Mouse (Mus musculus) stomach, embryonic 14.5 days (tissue): Measurements from ENCODE around the gene Pdha2. TPM values are rescaled to one million over a fixed set of nuclear protein-coding genes. Genes with fewer than 3 reads are reported as not detected.

ENCODE experiments used
- ATAC-seq: fragments of 200-750 bp; cut with Nextera tagmentation; 2 replicates; pipeline ENCODE4 v1.8.0; 2017; ENCODE audit warnings: low read depth, moderate TSS enrichment; ENCODE audit not compliant: insufficient number of reproducible peaks, insufficient read depth, low FRiP score
- H3K27ac ChIP-seq: fragments of 300-500 bp; sonication (generic); 2 replicates; pipeline ENCODE4 v1.5.1; 2014; ENCODE audit warnings: mild to moderate bottlenecking, low read length, moderate library complexity, mixed read lengths
- H3K27me3 ChIP-seq: fragments of 300-500 bp; sonication (generic); 2 replicates; pipeline ENCODE4 v1.6.1; 2014; ENCODE audit warnings: low read length, control low read depth, mixed read lengths; ENCODE audit not compliant: control insufficient read depth, insufficient read depth
- H3K36me3 ChIP-seq: fragments of 300-500 bp; sonication (generic); 2 replicates; pipeline ENCODE4 v1.6.1; 2014; ENCODE audit warnings: mild to moderate bottlenecking, control low read depth, low read length, moderate library complexity, mixed read lengths; ENCODE audit not compliant: control insufficient read depth, insufficient read depth
- H3K4me1 ChIP-seq: fragments of 300-500 bp; sonication (generic); 2 replicates; pipeline ENCODE4 v1.6.1; 2014; ENCODE audit warnings: low read length, control low read depth, mixed read lengths; ENCODE audit not compliant: control insufficient read depth, insufficient read depth
- H3K4me2 ChIP-seq: fragments of 300-500 bp; sonication (generic); replicated peaks from 2 replicates; pipeline ENCODE4 v1.6.1; 2014; ENCODE audit warnings: low read depth, low read length, control low read depth
- H3K4me3 ChIP-seq: fragments of 300-500 bp; sonication (generic); 2 replicates; pipeline ENCODE4 v1.5.1; 2014; ENCODE audit warnings: low read depth, low read length, control low read depth
- H3K9ac ChIP-seq: fragments of 300-500 bp; sonication (generic); replicated peaks from 2 replicates; pipeline ENCODE4 v1.6.1; 2014; ENCODE audit warnings: low read depth, mild to moderate bottlenecking, control low read depth, low read length, moderate library complexity, mixed read lengths
- H3K9me3 ChIP-seq: fragments of 300-500 bp; sonication (generic); 2 replicates; pipeline ENCODE4 v1.6.1; 2016; ENCODE audit warnings: low read depth, low read length, control low read depth; ENCODE audit not compliant: control insufficient read depth
- WGBS: fragments of 180-500 bp; shearing (Covaris S2); extraction: QIAGEN DNeasy Blood & Tissue Kit; methylation state at CpG from one replicate; pipeline ENCODE4 v1.1.7; 2014; 5-methylcytosine and 5-hydroxymethylcytosine counted together
- polyA plus RNA-seq: library from polyadenylated mRNA; unstranded; fragments of >200 nt; fragmentation: Nextera tagmentation; extraction: Ambion mirVana; gene quantifications from 2 replicates; pipeline ENCODE4 v1.2.1, GENCODE M21; 2014

Pdha2 gene
- not detected in 2 replicates for polyA plus RNA-seq

DNA sequence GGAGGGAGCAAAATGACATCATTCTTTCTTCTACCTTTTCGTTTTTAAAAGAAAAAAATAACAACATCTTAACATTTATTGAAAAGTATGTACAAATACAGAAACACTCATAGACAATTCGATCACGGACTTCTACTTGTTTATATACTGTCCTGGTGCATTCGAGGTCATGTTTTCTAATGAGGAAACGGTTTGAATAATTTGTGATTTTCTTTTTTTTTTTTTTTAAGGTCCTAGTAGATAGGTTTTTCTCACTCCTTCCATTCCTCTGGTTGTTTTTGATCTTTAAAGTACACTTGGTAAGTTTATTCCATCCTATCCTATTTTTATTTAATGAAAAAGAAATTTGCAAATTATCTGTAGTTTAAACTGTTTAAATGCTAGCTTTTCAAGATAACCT lies at the start of gene Pdha2:
Pdha2 (minus strand) TSS at position 101 of the 400 bp plus-strand sequence.
- no peaks in the 10 kb centered on the region for H3K27me3 ChIP-seq
- WGBS, result 90% methylated on average over 5 of the region's 5 CpGs
- ATAC-seq, result no peak

DNA sequence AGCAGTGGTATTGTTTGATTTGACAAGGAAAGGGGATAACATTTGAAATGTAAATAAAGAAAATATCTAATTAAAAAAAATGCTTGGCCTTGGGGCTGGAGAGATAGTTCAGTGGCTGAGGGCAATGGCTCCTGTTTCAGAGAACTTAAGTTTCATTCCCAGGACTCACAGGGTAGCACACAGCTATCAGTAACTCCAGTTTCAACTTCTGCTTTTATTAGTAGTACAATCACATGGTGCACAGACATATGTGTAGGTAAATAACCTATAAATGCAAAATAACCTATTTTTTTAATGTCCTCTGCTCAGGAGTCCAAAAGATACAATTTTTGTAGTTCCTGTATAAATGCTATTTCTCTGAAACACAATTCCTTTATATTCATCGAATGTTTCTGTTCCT lies 48.4 kb upstream of the Pdha2 start:
- H3K4me3 ChIP-seq, result no peak overlapping the region

More for the DNA sequence above, at the start of gene Pdha2:
- no peaks in the 10 kb centered on the region for H3K36me3 ChIP-seq
- no peaks in the 10 kb centered on the region for H3K9me3 ChIP-seq
- no peaks in the 10 kb centered on the region for H3K4me1 ChIP-seq
- H3K27ac ChIP-seq, result no peak within 1 kb of the TSS
- H3K9ac ChIP-seq, result no peak within 1 kb of the TSS
- H3K4me2 ChIP-seq, result no peak within 1 kb of the TSS
- H3K4me3 ChIP-seq, result no peak within 1 kb of the TSS

GRCm38 (mm10) chr3:141251440-141251839 lies 39.3 kb upstream of the Pdha2 start:
- Histone ChIP-seq H3K9me3 (no peaks in the 10 kb centered on the region), H3K4me3 (no peak overlapping the region)
- 79% methylated on average over 1 of the region's 1 CpGs for WGBS

More for the DNA sequence above, 48.4 kb upstream of the Pdha2 start:
- no peaks in the 10 kb centered on the region for H3K4me1 ChIP-seq
- H3K27ac ChIP-seq, result no peak overlapping the region
- no peaks in the 10 kb centered on the region for H3K9me3 ChIP-seq
- no peak overlapping the region for H3K9ac ChIP-seq
- no peak for ATAC-seq
- H3K4me2 ChIP-seq, result no peak overlapping the region
- H3K27me3 ChIP-seq, result no peaks in the 10 kb centered on the region
- 84% methylated on average over 1 of the region's 1 CpGs for WGBS
- no peaks in the 10 kb centered on the region for H3K36me3 ChIP-seq

DNA sequence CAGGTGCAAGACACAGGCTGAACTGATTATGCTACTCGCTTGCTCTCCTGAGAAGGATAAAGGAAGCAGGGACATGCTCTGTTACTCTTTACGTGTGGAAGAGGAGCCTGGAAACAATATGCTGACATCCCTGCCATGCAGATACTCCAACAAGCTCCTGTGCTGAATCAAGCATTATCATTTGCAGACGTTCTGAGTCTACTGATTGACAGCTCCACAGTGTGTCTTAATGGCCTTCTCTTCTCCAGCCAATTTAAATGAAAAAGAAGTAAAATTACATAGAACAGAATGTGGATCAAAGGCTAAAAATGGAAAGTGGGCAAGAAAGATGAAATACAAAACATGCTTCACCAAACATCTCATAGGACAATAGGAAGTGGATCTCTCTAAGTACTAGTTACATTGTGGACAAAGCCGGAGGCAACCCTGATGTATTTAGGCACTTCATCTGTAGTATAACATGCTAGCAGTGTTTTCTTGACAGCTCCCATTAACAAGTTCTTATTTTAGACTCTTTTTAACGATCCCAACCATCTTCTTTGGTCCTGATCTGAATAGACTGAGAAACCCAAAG lies 32.7 kb upstream of the Pdha2 start:
- H3K9me3 ChIP-seq, result no peaks in the 10 kb centered on the region
- no peak overlapping the region for H3K4me3 ChIP-seq
- H3K9ac ChIP-seq, result no peak overlapping the region
- 75% methylated on average over 5 of the region's 5 CpGs for WGBS
- H3K27ac ChIP-seq, result no peak overlapping the region
- no peak for ATAC-seq
- no peaks in the 10 kb centered on the region for H3K4me1 ChIP-seq
- H3K27me3 ChIP-seq, result no peaks in the 10 kb centered on the region
- H3K4me2 ChIP-seq, result no peak overlapping the region
- no peaks in the 10 kb centered on the region for H3K36me3 ChIP-seq

More at GRCm38 (mm10) chr3:141251440-141251839, 39.3 kb upstream of the Pdha2 start:
- ATAC-seq, result no peak
- H3K27ac ChIP-seq, result no peak overlapping the region
- no peaks in the 10 kb centered on the region for H3K36me3 ChIP-seq
- no peak overlapping the region for H3K9ac ChIP-seq
- H3K4me2 ChIP-seq, result no peak overlapping the region
- no peaks in the 10 kb centered on the region for H3K4me1 ChIP-seq
- H3K27me3 ChIP-seq, result no peaks in the 10 kb centered on the region

DNA sequence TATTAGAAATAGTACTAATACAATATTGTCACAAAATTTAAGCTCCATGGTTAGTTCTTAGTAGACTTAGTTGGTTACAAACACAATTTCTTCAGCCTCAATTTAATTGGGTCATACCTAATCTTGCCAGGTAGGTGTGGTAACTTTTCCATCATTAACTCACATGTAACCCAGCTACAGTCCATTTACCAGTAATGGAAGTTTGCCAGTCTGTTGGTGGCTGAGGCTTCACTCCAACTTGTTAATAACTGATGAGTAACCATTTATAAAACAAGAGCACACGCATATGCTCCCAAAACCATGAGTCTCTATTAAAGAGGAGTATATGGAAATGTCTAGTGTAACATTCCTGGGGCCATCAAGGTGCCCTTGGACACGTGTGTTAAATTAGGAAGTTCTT lies 25.9 kb upstream of the Pdha2 start:
- 76% methylated on average over 2 of the region's 2 CpGs for WGBS
- no peaks in the 10 kb centered on the region for H3K36me3 ChIP-seq
- no peak overlapping the region for H3K27ac ChIP-seq
- no peak for ATAC-seq
- no peaks in the 10 kb centered on the region for H3K27me3 ChIP-seq
- no peaks in the 10 kb centered on the region for H3K4me1 ChIP-seq
- H3K9ac ChIP-seq, result no peak overlapping the region
- H3K9me3 ChIP-seq, result no peaks in the 10 kb centered on the region
- H3K4me2 ChIP-seq, result no peak overlapping the region
- H3K4me3 ChIP-seq, result no peak overlapping the region

DNA sequence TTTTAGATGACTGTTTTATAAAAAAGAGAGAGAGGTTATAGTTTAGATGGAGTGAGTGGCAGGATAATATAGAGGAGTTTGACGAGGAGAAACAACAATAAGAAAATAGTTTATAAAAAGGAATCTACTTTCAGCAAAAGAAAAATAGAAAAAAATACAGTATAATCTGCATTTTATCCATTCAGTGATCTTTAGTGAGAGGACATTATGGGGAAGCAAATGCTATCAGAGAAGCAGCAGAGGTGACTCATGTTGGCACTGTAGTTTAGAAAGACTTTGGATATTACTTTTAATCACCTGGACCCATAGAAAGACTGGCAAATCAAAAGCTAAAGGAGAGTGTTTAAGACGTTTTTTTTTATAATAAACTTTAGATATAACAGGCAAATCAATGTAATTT lies 17.0 kb upstream of the Pdha2 start:
- Histone ChIP-seq H3K4me3 (no peak overlapping the region), H3K9ac (no peak overlapping the region), H3K27ac (no peak overlapping the region), H3K9me3 (no peaks in the 10 kb centered on the region), H3K36me3 (no peaks in the 10 kb centered on the region), H3K27me3 (no peaks in the 10 kb centered on the region), H3K4me2 (no peak overlapping the region), H3K4me1 (no peaks in the 10 kb centered on the region)
- 54% methylated on average over 2 of the region's 2 CpGs for WGBS
- no peak for ATAC-seq

- no peak overlapping the region for H3K9ac ChIP-seq
- no peak overlapping the region for H3K27ac ChIP-seq
- H3K4me1 ChIP-seq, result no peaks in the 10 kb centered on the region
- no peaks in the 10 kb centered on the region for H3K27me3 ChIP-seq
- H3K4me2 ChIP-seq, result no peak overlapping the region
- no peaks in the 10 kb centered on the region for H3K36me3 ChIP-seq
- no peak for ATAC-seq
- H3K9me3 ChIP-seq, result no peaks in the 10 kb centered on the region
- H3K4me3 ChIP-seq, result no peak overlapping the region
- WGBS, result 65% methylated on average over 1 of the region's 1 CpGs
These were observed 10.2 kb upstream of the Pdha2 start for GRCm38 (mm10) chr3:141222339-141222738.

DNA sequence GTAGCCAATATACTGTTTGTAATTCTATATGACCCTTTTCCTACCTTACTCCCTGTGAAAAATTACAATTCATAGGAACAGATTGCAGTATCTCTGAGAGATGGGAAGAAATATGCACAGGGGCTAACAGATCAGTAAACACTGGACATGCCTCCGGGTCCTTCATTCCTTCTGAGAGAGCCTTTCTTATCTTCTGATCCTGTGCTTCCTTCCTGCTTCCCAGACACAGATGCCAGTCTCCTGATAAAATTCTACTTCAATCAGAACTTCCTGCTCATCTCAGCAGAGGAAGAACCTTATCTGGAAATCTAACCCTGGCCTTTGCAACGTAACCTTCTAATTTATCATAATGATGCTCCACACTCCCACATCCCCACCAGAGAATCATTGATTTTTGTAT lies 6.4 kb upstream of the Pdha2 start:
- Histone ChIP-seq H3K4me2 (no peak overlapping the region), H3K36me3 (no peaks in the 10 kb centered on the region), H3K4me3 (no peak overlapping the region), H3K9ac (no peak overlapping the region), H3K4me1 (no peaks in the 10 kb centered on the region), H3K9me3 (no peaks in the 10 kb centered on the region), H3K27ac (no peak overlapping the region), H3K27me3 (no peaks in the 10 kb centered on the region)
- 42% methylated on average over 2 of the region's 2 CpGs for whole genome bisulfite sequencing
- no peak for ATAC-seq

- no peaks in the 10 kb centered on the region for H3K4me1 ChIP-seq
- H3K4me3 ChIP-seq, result no peak overlapping the region
- H3K9ac ChIP-seq, result no peak overlapping the region
- H3K27ac ChIP-seq, result no peak overlapping the region
- H3K9me3 ChIP-seq, result no peaks in the 10 kb centered on the region
- no peaks in the 10 kb centered on the region for H3K27me3 ChIP-seq
- H3K4me2 ChIP-seq, result no peak overlapping the region
- H3K36me3 ChIP-seq, result no peaks in the 10 kb centered on the region
- ATAC-seq, result no peak
These were observed 4.8 kb upstream of the Pdha2 start for GRCm38 (mm10) chr3:141216999-141217398.
